22 mouse cellular contexts compared by ENCODE assay signal in the genomic region with DNA sequence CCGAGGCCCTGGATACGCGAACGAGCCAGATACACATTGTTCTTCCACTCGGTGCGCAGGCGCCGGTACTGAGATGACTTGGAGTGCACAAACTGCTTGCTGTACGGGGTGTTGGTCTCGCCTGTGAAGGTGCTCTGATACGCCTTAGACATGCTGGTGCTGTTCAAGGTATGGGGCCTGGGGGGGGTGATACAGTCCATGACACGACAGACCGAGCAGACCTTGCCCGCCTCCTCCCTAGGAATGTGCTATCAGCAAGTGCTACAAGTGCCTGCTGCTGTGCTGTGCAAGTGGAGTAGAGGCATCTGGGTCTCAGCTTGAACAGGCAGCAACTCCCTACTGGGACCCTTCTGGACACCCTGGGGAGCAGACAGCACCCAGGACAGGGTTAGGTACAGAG. TPM values are rescaled to one million over a fixed set of nuclear protein-coding genes. Genes with fewer than 3 reads are reported as not detected.
DNase-seq lines count a peak whose midpoint lies in the region; ATAC-seq and TF ChIP-seq lines count a peak whose summit lies in the region.
"Had no signal": no experiment of that assay in that cellular context is flagged by ENCODE, and none has a peak within 500 bp of the region (broad histone marks: within the 10 kb centered on the region; RNA-seq: fewer than 3 reads in every experiment).

No protein-coding gene starts in this region.

- 0 out of 2 replicates have a peak overlapping the region, but pooled peaks have one; percentile 15 for H3K27ac ChIP-seq in heart, embryonic 11.5 days (ENCODE audit: low read depth, low read length)
- 0 out of 2 replicates have a peak overlapping the region, but pooled peaks have one; percentile 39 for H3K27ac ChIP-seq in heart, embryonic 15.5 days
- peak overlapping the region; percentile 94 for H3K27ac ChIP-seq in liver, embryonic 12.5 days
- H3K27ac ChIP-seq in liver, embryonic 11.5 days (ENCODE audit: low read depth, low read length): no peak overlapping the region
- no peak overlapping the region for H3K27ac ChIP-seq in limb, embryonic 10.5 days
- H3K27ac ChIP-seq: embryonic facial prominence, embryonic 13.5 days; forebrain, embryonic 12.5 days; hindbrain, embryonic 10.5 days had no signal

- no peaks in the 10 kb centered on the region for H3K9me3 ChIP-seq in heart, embryonic 11.5 days (replicated peaks; ENCODE audit: control insufficient read depth, low read length)
- no peaks in the 10 kb centered on the region for H3K9me3 ChIP-seq in heart, embryonic 15.5 days (replicated peaks)
- no peaks in the 10 kb centered on the region for H3K9me3 ChIP-seq in liver, embryonic 12.5 days (replicated peaks)
- H3K9me3 ChIP-seq in liver, embryonic 11.5 days (ENCODE audit: control insufficient read depth, low read length): no peaks in the 10 kb centered on the region
- no peaks in the 10 kb centered on the region for H3K9me3 ChIP-seq in E14TG2a.4 (ENCODE audit: low read length)
- H3K9me3 ChIP-seq in limb, embryonic 10.5 days (replicated peaks): no peaks in the 10 kb centered on the region
- H3K9me3 ChIP-seq: embryonic facial prominence, embryonic 13.5 days; forebrain, embryonic 12.5 days; hindbrain, embryonic 10.5 days had no signal

- H3K27me3 ChIP-seq in heart, embryonic 11.5 days (ENCODE audit: control insufficient read depth, insufficient read depth, low read length): no peaks in the 10 kb centered on the region
- no peaks in the 10 kb centered on the region for H3K27me3 ChIP-seq in heart, embryonic 15.5 days
- no peaks in the 10 kb centered on the region for H3K27me3 ChIP-seq in liver, embryonic 12.5 days (replicated peaks)
- H3K27me3 ChIP-seq in liver, embryonic 11.5 days (replicated peaks; ENCODE audit: control insufficient read depth, insufficient read depth, low read length): no peaks in the 10 kb centered on the region
- H3K27me3 ChIP-seq in E14TG2a.4 (ENCODE audit: insufficient read depth, low read length): no peaks in the 10 kb centered on the region
- no peaks in the 10 kb centered on the region for H3K27me3 ChIP-seq in limb, embryonic 10.5 days (ENCODE audit: low read depth, poor library complexity, severe bottlenecking)
- H3K27me3 ChIP-seq: embryonic facial prominence, embryonic 13.5 days; forebrain, embryonic 12.5 days had no signal

- H3K36me3 ChIP-seq in heart, embryonic 11.5 days (ENCODE audit: control insufficient read depth, insufficient read depth, low read length): peaks cover 53% of the 10 kb centered on the region
- H3K36me3 ChIP-seq in heart, embryonic 15.5 days: peaks cover 75% of the 10 kb centered on the region
- H3K36me3 ChIP-seq in liver, embryonic 12.5 days: peaks cover 74% of the 10 kb centered on the region
- peaks cover 51% of the 10 kb centered on the region for H3K36me3 ChIP-seq in liver, embryonic 11.5 days (ENCODE audit: control insufficient read depth, insufficient read depth, low read length)
- peaks cover 73% of the 10 kb centered on the region for H3K36me3 ChIP-seq in E14TG2a.4 (ENCODE audit: insufficient read depth, low read length)
- peaks cover 78% of the 10 kb centered on the region for H3K36me3 ChIP-seq in limb, embryonic 10.5 days

- no peak overlapping the region for H3K9ac ChIP-seq in heart, embryonic 11.5 days (ENCODE audit: low read depth, low read length)
- no peak overlapping the region for H3K9ac ChIP-seq in heart, embryonic 15.5 days
- no peak overlapping the region for H3K9ac ChIP-seq in liver, embryonic 12.5 days
- no peak overlapping the region for H3K9ac ChIP-seq in liver, embryonic 11.5 days (ENCODE audit: low read depth, low read length)
- H3K9ac ChIP-seq: embryonic facial prominence, embryonic 13.5 days; forebrain, embryonic 12.5 days had no signal

- H3K4me3 ChIP-seq in heart, embryonic 11.5 days (ENCODE audit: low read depth, low read length): no peak overlapping the region
- H3K4me3 ChIP-seq in heart, embryonic 15.5 days: no peak overlapping the region
- H3K4me3 ChIP-seq in liver, embryonic 12.5 days: no peak overlapping the region
- no peak overlapping the region for H3K4me3 ChIP-seq in liver, embryonic 11.5 days (ENCODE audit: low read depth, low read length)
- H3K4me3 ChIP-seq in E14TG2a.4 (replicated peaks; ENCODE audit: low read length): peak overlapping the region; percentile 45; the same call in 1 of the 2 replicates
- H3K4me3 ChIP-seq in limb, embryonic 10.5 days: no peak overlapping the region
- H3K4me3 ChIP-seq: embryonic facial prominence, embryonic 13.5 days; forebrain, embryonic 12.5 days; hindbrain, embryonic 10.5 days had no signal

- H3K4me1 ChIP-seq in heart, embryonic 11.5 days (ENCODE audit: control insufficient read depth, insufficient read depth, low read length): peaks cover 22% of the 10 kb centered on the region
- peaks cover 17% of the 10 kb centered on the region for H3K4me1 ChIP-seq in heart, embryonic 15.5 days (replicated peaks)
- peaks cover 74% of the 10 kb centered on the region for H3K4me1 ChIP-seq in liver, embryonic 12.5 days
- H3K4me1 ChIP-seq in liver, embryonic 11.5 days (replicated peaks; ENCODE audit: control insufficient read depth, insufficient read depth, low read length): peaks cover 30% of the 10 kb centered on the region
- H3K4me1 ChIP-seq in E14TG2a.4 (replicated peaks; ENCODE audit: low read depth, low read length): peaks cover 70% of the 10 kb centered on the region
- H3K4me1 ChIP-seq in limb, embryonic 10.5 days: peaks cover 15% of the 10 kb centered on the region

- intact Hi-C loops in heart, postnatal 25 days (cut with DNase I): loop anchor here (2.0 kb wide), 1 partner anchor 32 kb away; no protein-coding TSS in a partner anchor

- no peak for TF ChIP-seq CTCF in E14TG2a.4 (conservative IDR thresholded peaks at IDR 0.05; ENCODE audit: low read length)

- WGBS in heart, embryonic 11.5 days (ENCODE audit: insufficient replicate concordance): 77% methylated on average over 14 of the region's 14 CpGs
- WGBS in heart, embryonic 15.5 days: 76% methylated on average over 14 of the region's 14 CpGs
- WGBS in liver, embryonic 12.5 days (ENCODE audit: insufficient replicate concordance): 88% methylated on average over 14 of the region's 14 CpGs
- WGBS in liver, embryonic 11.5 days: 87% methylated on average over 14 of the region's 14 CpGs
- WGBS in limb, embryonic 10.5 days: 93% methylated on average over 14 of the region's 14 CpGs

- no peak for DNase-seq in heart, adult 8-10 months (ENCODE audit: low spot score)
- no peak for DNase-seq in heart, postnatal 25 days (ENCODE audit: low spot score)
- no peak for DNase-seq in liver, embryonic 11.5 days (ENCODE audit: low spot score)
- no peak for DNase-seq in limb, embryonic 10.5 days (ENCODE audit: low spot score)
- DNase-seq: adrenal gland, adult 2 months; adrenal gland, postnatal 25 days; cerebellum, adult 18-20 months; cerebellum, adult 9-11 months; cerebellum, postnatal 36 days; gastrocnemius, postnatal 10 days had no signal

- H3K4me2 ChIP-seq in heart, embryonic 11.5 days: no peak overlapping the region
- no peak overlapping the region for H3K4me2 ChIP-seq in heart, embryonic 15.5 days
- no peak overlapping the region for H3K4me2 ChIP-seq in liver, embryonic 12.5 days
- no peak overlapping the region for H3K4me2 ChIP-seq in liver, embryonic 11.5 days
- H3K4me2 ChIP-seq: embryonic facial prominence, embryonic 13.5 days; forebrain, embryonic 12.5 days had no signal

- no peak for ATAC-seq in heart, embryonic 11.5 days (replicated peaks; ENCODE audit: insufficient number of reproducible peaks, low FRiP score, low TSS enrichment)
- ATAC-seq in heart, embryonic 15.5 days (replicated peaks; ENCODE audit: insufficient number of reproducible peaks, insufficient read depth, low FRiP score, low read depth): no peak
- ATAC-seq in liver, embryonic 12.5 days: no peak
- no peak for ATAC-seq in liver, embryonic 11.5 days (replicated peaks; ENCODE audit: low FRiP score)
- ATAC-seq: forebrain, embryonic 16.5 days; hindbrain, embryonic 16.5 days; inflammation-experienced regulatory T-cells, adult 6 months; intestine, postnatal 0 days had no signal

RNA-seq across cellular contexts. Expression of a gene that starts 4.0 kb away (rescaled TPM):
- 72.1 and 74.7 TPM in 2 replicates for polyA plus RNA-seq in heart, embryonic 11.5 days (2014; fragmentation: Nextera tagmentation; extraction: Ambion mirVana)
- total RNA-seq in heart, adult 8-10 months (2022): 100 to 1,000 TPM in 2 of 4 experiments, 10 to 100 TPM in 2; 96.7 to 129 (median 109) TPM
- polyA plus RNA-seq in heart, embryonic 15.5 days (2015; fragmentation: Nextera tagmentation; extraction: Ambion mirVana): 93.5 and 100 TPM in 2 replicates
- total RNA-seq in heart, postnatal 25 days (2021): 100 to 1,000 TPM in 1 of 2 experiments, 10 to 100 TPM in 1; 90.5 to 103 TPM
- 114 TPM in 2 replicates for polyA plus RNA-seq in liver, embryonic 12.5 days (2016; fragmentation: Nextera tagmentation; extraction: Ambion mirVana)
- polyA plus RNA-seq in liver, embryonic 11.5 days (2014; fragmentation: Nextera tagmentation; extraction: Ambion mirVana): 128 and 140 TPM in 2 replicates
- 92.3 and 97.7 TPM in 2 replicates for polyA plus RNA-seq in limb, embryonic 10.5 days (2016; fragmentation: Nextera tagmentation; extraction: Ambion mirVana)

RNA-seq across cellular contexts. Expression of a gene that starts 26.0 kb away (rescaled TPM):
- polyA plus RNA-seq in heart, embryonic 11.5 days (2014; fragmentation: Nextera tagmentation; extraction: Ambion mirVana): 0.11 and 0.25 TPM in 2 replicates
- total RNA-seq in heart, adult 8-10 months (2022): under 1 TPM; 0.63 to 0.84 (median 0.72) TPM
- 0.32 and 0.66 TPM in 2 replicates for polyA plus RNA-seq in heart, embryonic 15.5 days (2015; fragmentation: Nextera tagmentation; extraction: Ambion mirVana)
- under 1 TPM; 0.21 to 0.59 TPM for total RNA-seq in heart, postnatal 25 days (2021)
- polyA plus RNA-seq in liver, embryonic 12.5 days (2016; fragmentation: Nextera tagmentation; extraction: Ambion mirVana): not detected in 2 replicates
- polyA plus RNA-seq in liver, embryonic 11.5 days (2014; fragmentation: Nextera tagmentation; extraction: Ambion mirVana): 0.12 and 0.16 TPM in 2 replicates
- not detected in 2 replicates for polyA plus RNA-seq in limb, embryonic 10.5 days (2016; fragmentation: Nextera tagmentation; extraction: Ambion mirVana)
- polyA plus RNA-seq: embryonic facial prominence, embryonic 13.5 days; forebrain, embryonic 12.5 days; inflammation-experienced regulatory T-cells, adult 6 months had no signal

RNA-seq across cellular contexts. Expression of a gene that starts 35.7 kb away (rescaled TPM):
- 12.7 and 16.1 TPM in 2 replicates for polyA plus RNA-seq in heart, embryonic 11.5 days (2014; fragmentation: Nextera tagmentation; extraction: Ambion mirVana)
- 10 to 100 TPM; 54.7 to 66.1 (median 59.8) TPM for total RNA-seq in heart, adult 8-10 months (2022)
- polyA plus RNA-seq in heart, embryonic 15.5 days (2015; fragmentation: Nextera tagmentation; extraction: Ambion mirVana): 7.6 and 9.3 TPM in 2 replicates
- total RNA-seq in heart, postnatal 25 days (2021): 10 to 100 TPM; 52.1 to 57.7 TPM
- polyA plus RNA-seq in liver, embryonic 12.5 days (2016; fragmentation: Nextera tagmentation; extraction: Ambion mirVana): 7.0 TPM in 2 replicates
- 14.3 and 17.0 TPM in 2 replicates for polyA plus RNA-seq in liver, embryonic 11.5 days (2014; fragmentation: Nextera tagmentation; extraction: Ambion mirVana)
- 12.6 and 13.6 TPM in 2 replicates for polyA plus RNA-seq in limb, embryonic 10.5 days (2016; fragmentation: Nextera tagmentation; extraction: Ambion mirVana)

RNA-seq across cellular contexts. Expression of a gene that starts 45.6 kb away (rescaled TPM):
- not detected in 2 replicates for polyA plus RNA-seq in heart, embryonic 11.5 days (2014; fragmentation: Nextera tagmentation; extraction: Ambion mirVana)
- not detected for total RNA-seq in heart, adult 8-10 months (2022)
- not detected in 2 replicates for polyA plus RNA-seq in heart, embryonic 15.5 days (2015; fragmentation: Nextera tagmentation; extraction: Ambion mirVana)
- not detected for total RNA-seq in heart, postnatal 25 days (2021)
- not detected in 2 replicates for polyA plus RNA-seq in liver, embryonic 12.5 days (2016; fragmentation: Nextera tagmentation; extraction: Ambion mirVana)
- not detected in 2 replicates for polyA plus RNA-seq in liver, embryonic 11.5 days (2014; fragmentation: Nextera tagmentation; extraction: Ambion mirVana)
- polyA plus RNA-seq in limb, embryonic 10.5 days (2016; fragmentation: Nextera tagmentation; extraction: Ambion mirVana): not detected in 2 replicates
- total RNA-seq: adrenal gland, adult 2 months; adrenal gland, postnatal 25 days; gastrocnemius, postnatal 10 days had no signal
- polyA plus RNA-seq: embryonic facial prominence, embryonic 13.5 days; heart, embryonic 16.5 days; intestine, postnatal 0 days had no signal

RNA-seq across cellular contexts. Expression of a gene that starts 57.3 kb away (rescaled TPM):
- polyA plus RNA-seq in heart, embryonic 11.5 days (2014; fragmentation: Nextera tagmentation; extraction: Ambion mirVana): not detected in 2 replicates
- under 1 TPM in 3 of 4 experiments, not detected in 1; 0.16 to 0.44 (median 0.26) TPM for total RNA-seq in heart, adult 8-10 months (2022)
- polyA plus RNA-seq in heart, embryonic 15.5 days (2015; fragmentation: Nextera tagmentation; extraction: Ambion mirVana): 0.46 TPM in 1 of 2 replicates, not detected in the other
- total RNA-seq in heart, postnatal 25 days (2021): under 1 TPM; 0.34 to 0.57 TPM
- not detected in 2 replicates for polyA plus RNA-seq in liver, embryonic 12.5 days (2016; fragmentation: Nextera tagmentation; extraction: Ambion mirVana)
- not detected in 2 replicates for polyA plus RNA-seq in liver, embryonic 11.5 days (2014; fragmentation: Nextera tagmentation; extraction: Ambion mirVana)
- polyA plus RNA-seq in limb, embryonic 10.5 days (2016; fragmentation: Nextera tagmentation; extraction: Ambion mirVana): 0.62 and 0.99 TPM in 2 replicates
- polyA plus RNA-seq: forebrain, embryonic 16.5 days; intestine, postnatal 0 days had no signal

Comparison
In these comparisons a context has a peak if more than half of its experiments do, and no peak if none do; other contexts are left out.
1. H3K27ac ChIP-seq: peak in heart, embryonic 11.5 days (single experiment), heart, embryonic 15.5 days (single experiment) and liver, embryonic 12.5 days (single experiment); none in liver, embryonic 11.5 days (single experiment) and limb, embryonic 10.5 days (single experiment).